Mouse (Mus musculus): ENCODE measurements around the gene Apln. TPM values are rescaled to one million over a fixed set of nuclear protein-coding genes. Genes with fewer than 3 reads are reported as not detected.

The Apln gene
- polyA plus RNA-seq, 1 experiment from 2014 or later, result 4.7 TPM

DNA sequence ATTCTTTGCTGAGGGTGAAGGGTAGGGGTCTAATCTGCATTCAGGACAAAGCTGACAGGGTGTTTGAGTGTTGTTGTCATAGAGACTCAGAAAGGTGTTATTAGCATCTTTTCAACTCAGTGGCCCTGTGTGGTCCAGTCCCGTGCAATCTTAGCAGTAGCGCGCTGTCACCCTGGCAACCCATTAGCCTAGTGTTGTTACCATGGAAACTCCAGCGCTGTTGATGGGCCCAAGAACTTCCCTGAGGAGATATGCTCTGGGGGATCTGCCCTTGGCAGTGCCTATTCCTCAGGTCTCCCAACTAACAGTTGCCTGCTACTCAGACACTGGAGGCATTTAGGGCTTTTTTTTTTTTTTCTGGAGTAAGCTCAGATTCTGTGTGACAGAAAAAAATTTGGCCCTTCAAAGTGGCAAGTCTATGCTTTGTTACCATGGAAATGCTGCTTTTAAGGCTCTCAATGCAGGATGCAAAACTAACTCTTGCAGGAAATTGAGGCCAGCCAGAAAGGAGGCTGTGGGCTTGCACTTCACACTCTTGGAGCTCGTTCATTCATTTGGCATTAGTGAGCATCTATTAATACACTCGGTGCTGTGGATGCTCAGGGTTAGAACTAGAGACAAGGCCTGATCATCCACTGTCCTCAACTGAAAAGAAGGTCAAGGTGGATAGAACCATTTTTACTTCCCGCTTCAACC lies 17.6 kb downstream of the Apln start:
- no peak overlapping the region for H3K27ac ChIP-seq (replicated peaks in 1 of 2; ENCODE audit: control insufficient read depth in 1 of 2, insufficient read depth in 1 of 2, low read depth in 2 of 2, low read length in 2 of 2)
- H3K4me2 ChIP-seq (ENCODE audit: low read length), result no peak overlapping the region
- H3K27me3 ChIP-seq (ENCODE audit: control insufficient read depth, insufficient read depth, low read length), result peaks cover 4% of the 10 kb centered on the region
- no peaks in the 10 kb centered on the region for H3K9me3 ChIP-seq (ENCODE audit: control insufficient read depth, low read length)
- H3K36me3 ChIP-seq (ENCODE audit: control insufficient read depth, insufficient read depth, low read length), result no peaks in the 10 kb centered on the region
- H3K4me1 ChIP-seq (ENCODE audit: control insufficient read depth in 2 of 2, insufficient read depth in 2 of 2, low read length in 2 of 2), result no peaks in the 10 kb centered on the region
- WGBS, result 55% methylated on average over 7 of the region's 7 CpGs
- H3K4me3 ChIP-seq (ENCODE audit: control insufficient read depth in 1 of 2, insufficient read depth in 1 of 2, low read depth in 1 of 2, low read length in 2 of 2), result no peak overlapping the region
- no peak overlapping the region for H3K9ac ChIP-seq (ENCODE audit: low read length)
- no peak for ATAC-seq (ENCODE audit: insufficient number of reproducible peaks, insufficient read depth, low FRiP score, low read depth)

DNA sequence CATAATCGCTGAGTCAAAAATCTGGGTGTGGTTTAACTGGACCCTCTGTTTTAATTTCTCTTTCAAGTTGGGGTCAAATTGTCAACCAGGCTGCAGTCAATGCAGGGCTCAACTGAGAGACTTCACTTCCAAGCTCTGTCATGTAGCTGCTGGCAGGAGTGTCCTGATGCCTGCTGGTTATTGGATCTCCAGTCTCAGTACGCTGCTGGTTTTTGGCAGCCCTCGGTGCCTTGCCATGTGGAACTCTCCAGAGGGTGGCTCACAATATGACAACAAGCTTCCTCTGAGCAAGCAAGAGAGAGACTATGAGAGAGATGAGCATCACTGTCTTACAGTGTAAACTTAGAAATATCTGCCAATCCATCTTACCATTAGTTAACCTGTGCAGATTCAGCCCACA lies 23.0 kb downstream of the Apln start:
- H3K9ac ChIP-seq (ENCODE audit: low read length), result no peak overlapping the region

DNA sequence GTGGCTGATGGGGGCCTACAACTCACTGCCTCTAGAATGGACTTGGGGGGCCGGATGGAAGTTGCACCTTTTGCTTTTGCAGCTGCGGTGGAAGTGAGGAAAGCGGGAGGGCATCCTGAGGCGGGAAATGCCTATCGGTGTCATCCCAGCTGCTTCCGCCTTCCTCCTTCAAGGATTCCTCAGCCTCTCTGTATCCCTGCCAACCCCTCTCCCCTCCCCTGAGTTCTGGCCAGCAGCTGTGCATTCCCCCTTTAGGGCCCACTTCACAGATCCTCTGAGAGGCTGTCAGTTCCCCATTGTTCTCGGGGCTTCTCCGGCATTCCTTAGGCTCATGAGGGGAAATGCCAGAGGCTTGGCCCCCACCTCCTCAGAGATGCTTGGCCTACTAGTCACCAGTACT lies 28.6 kb downstream of the Apln start:
- no peaks in the 10 kb centered on the region for H3K9me3 ChIP-seq (ENCODE audit: control insufficient read depth, low read length)
- no peaks in the 10 kb centered on the region for H3K36me3 ChIP-seq (ENCODE audit: control insufficient read depth, insufficient read depth, low read length)
- no peaks in the 10 kb centered on the region for H3K27me3 ChIP-seq (ENCODE audit: control insufficient read depth, insufficient read depth, low read length)
- H3K4me3 ChIP-seq (ENCODE audit: control insufficient read depth in 1 of 2, insufficient read depth in 1 of 2, low read depth in 1 of 2, low read length in 2 of 2), result no peak overlapping the region
- 55% methylated on average over 8 of the region's 8 CpGs for WGBS
- no peak overlapping the region for H3K27ac ChIP-seq (replicated peaks in 1 of 2; ENCODE audit: control insufficient read depth in 1 of 2, insufficient read depth in 1 of 2, low read depth in 2 of 2, low read length in 2 of 2)
- H3K4me1 ChIP-seq (ENCODE audit: control insufficient read depth in 2 of 2, insufficient read depth in 2 of 2, low read length in 2 of 2), result peaks cover 0 to 2% of the 10 kb centered on the region in 2 experiments; a peak in 2 of 4 replicates
- ATAC-seq (ENCODE audit: insufficient number of reproducible peaks, insufficient read depth, low FRiP score, low read depth), result no peak
- no peak overlapping the region for H3K4me2 ChIP-seq (ENCODE audit: low read length)
- no peak overlapping the region for H3K9ac ChIP-seq (ENCODE audit: low read length)

More for the DNA sequence above, 23.0 kb downstream of the Apln start:
- Histone ChIP-seq H3K36me3 (ENCODE audit: control insufficient read depth, insufficient read depth, low read length) (no peaks in the 10 kb centered on the region), H3K27me3 (ENCODE audit: control insufficient read depth, insufficient read depth, low read length) (no peaks in the 10 kb centered on the region), H3K27ac (replicated peaks in 1 of 2; ENCODE audit: control insufficient read depth in 1 of 2, insufficient read depth in 1 of 2, low read depth in 2 of 2, low read length in 2 of 2) (no peak overlapping the region), H3K4me1 (ENCODE audit: control insufficient read depth in 2 of 2, insufficient read depth in 2 of 2, low read length in 2 of 2) (no peaks in the 10 kb centered on the region), H3K9me3 (ENCODE audit: control insufficient read depth, low read length) (no peaks in the 10 kb centered on the region), H3K4me3 (ENCODE audit: control insufficient read depth in 1 of 2, insufficient read depth in 1 of 2, low read depth in 1 of 2, low read length in 2 of 2) (no peak overlapping the region), H3K4me2 (ENCODE audit: low read length) (no peak overlapping the region)
- 84% methylated on average over 3 of the region's 3 CpGs for WGBS
- no peak for ATAC-seq (ENCODE audit: insufficient number of reproducible peaks, insufficient read depth, low FRiP score, low read depth)

DNA sequence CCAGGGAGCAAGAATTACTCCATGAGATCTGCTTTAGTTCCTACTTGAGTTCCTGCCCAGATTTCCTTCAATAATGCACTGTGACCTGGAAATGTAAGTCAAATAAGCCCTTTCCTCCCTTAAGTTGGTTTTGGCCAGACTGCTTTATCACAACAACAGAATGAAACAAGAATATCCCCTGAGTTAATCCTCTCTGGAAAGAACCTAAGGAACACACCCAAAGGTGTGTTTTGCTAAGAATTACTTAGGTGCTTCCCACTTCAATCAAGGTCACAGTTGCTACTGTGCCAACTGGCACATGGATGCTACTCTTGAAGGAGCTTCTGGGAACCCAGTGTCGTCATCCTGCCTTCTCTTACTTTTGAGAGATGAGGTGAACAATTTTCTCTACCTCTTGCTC lies 29.9 kb downstream of the Apln start:
- Histone ChIP-seq H3K4me3 (ENCODE audit: control insufficient read depth in 1 of 2, insufficient read depth in 1 of 2, low read depth in 1 of 2, low read length in 2 of 2) (no peak overlapping the region), H3K27ac (replicated peaks in 1 of 2; ENCODE audit: control insufficient read depth in 1 of 2, insufficient read depth in 1 of 2, low read depth in 2 of 2, low read length in 2 of 2) (no peak overlapping the region), H3K9ac (ENCODE audit: low read length) (no peak overlapping the region), H3K36me3 (ENCODE audit: control insufficient read depth, insufficient read depth, low read length) (no peaks in the 10 kb centered on the region), H3K27me3 (ENCODE audit: control insufficient read depth, insufficient read depth, low read length) (no peaks in the 10 kb centered on the region), H3K9me3 (ENCODE audit: control insufficient read depth, low read length) (no peaks in the 10 kb centered on the region), H3K4me1 (ENCODE audit: control insufficient read depth in 2 of 2, insufficient read depth in 2 of 2, low read length in 2 of 2) (peaks cover 0 to 2% of the 10 kb centered on the region in 2 experiments; a peak in 2 of 4 replicates), H3K4me2 (ENCODE audit: low read length) (no peak overlapping the region)
- WGBS, result 52% methylated on average over 1 of the region's 1 CpGs
- ATAC-seq (ENCODE audit: insufficient number of reproducible peaks, insufficient read depth, low FRiP score, low read depth), result no peak

DNA sequence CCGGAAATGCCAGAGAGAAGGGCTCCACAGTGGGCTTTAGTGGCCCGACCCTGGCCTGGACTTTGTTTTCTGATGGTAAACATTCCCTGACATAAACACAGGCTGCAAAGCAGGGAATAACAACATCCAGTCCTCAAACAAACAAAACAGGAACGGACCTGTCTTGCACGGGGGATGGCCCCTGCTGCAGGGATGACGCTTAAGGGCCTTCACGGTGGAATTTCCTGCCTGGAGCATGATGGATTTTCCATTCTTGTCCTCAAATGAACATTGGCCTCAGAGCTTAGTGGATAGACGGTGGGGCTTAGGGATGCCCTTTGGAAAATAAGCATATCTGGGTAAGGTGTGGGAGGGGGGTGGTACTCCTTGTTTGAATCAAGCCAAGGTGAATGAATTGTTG lies 33.5 kb downstream of the Apln start:
- Histone ChIP-seq H3K9ac (ENCODE audit: low read length) (no peak overlapping the region), H3K27me3 (ENCODE audit: control insufficient read depth, insufficient read depth, low read length) (no peaks in the 10 kb centered on the region), H3K4me1 (ENCODE audit: control insufficient read depth in 2 of 2, insufficient read depth in 2 of 2, low read length in 2 of 2) (no peaks in the 10 kb centered on the region; a peak in 1 of 4 replicates), H3K4me3 (ENCODE audit: control insufficient read depth in 1 of 2, insufficient read depth in 1 of 2, low read depth in 1 of 2, low read length in 2 of 2) (no peak overlapping the region), H3K4me2 (ENCODE audit: low read length) (no peak overlapping the region), H3K9me3 (ENCODE audit: control insufficient read depth, low read length) (no peaks in the 10 kb centered on the region), H3K27ac (replicated peaks in 1 of 2; ENCODE audit: control insufficient read depth in 1 of 2, insufficient read depth in 1 of 2, low read depth in 2 of 2, low read length in 2 of 2) (no peak overlapping the region), H3K36me3 (ENCODE audit: control insufficient read depth, insufficient read depth, low read length) (no peaks in the 10 kb centered on the region)
- WGBS, result 76% methylated on average over 7 of the region's 7 CpGs
- no peak for ATAC-seq (ENCODE audit: insufficient number of reproducible peaks, insufficient read depth, low FRiP score, low read depth)

DNA sequence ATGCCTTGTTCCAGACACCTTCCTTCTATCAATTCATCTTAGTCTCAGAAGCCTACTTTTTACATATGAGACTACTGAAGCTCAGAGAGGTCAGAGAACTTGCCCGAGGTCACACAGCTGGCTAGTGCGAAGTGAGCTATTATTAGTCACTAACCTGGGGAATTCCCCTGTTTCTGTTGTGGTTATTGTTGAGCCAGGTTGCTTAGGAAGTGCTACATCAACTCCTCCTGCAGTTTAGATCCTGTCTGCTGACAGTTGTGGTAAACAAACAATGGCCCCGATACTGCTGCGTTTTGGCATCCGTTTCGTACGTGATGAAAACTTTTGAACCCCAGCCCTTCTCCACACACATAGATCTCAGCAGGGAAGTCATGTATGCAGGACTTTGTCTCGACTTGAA lies 36.2 kb downstream of the Apln start:
- H3K27me3 ChIP-seq (ENCODE audit: control insufficient read depth, insufficient read depth, low read length), result no peaks in the 10 kb centered on the region
- WGBS, result 74% methylated on average over 8 of the region's 8 CpGs
- no peak overlapping the region for H3K9ac ChIP-seq (ENCODE audit: low read length)
- H3K27ac ChIP-seq (replicated peaks in 1 of 2; ENCODE audit: control insufficient read depth in 1 of 2, insufficient read depth in 1 of 2, low read depth in 2 of 2, low read length in 2 of 2), result no peak overlapping the region
- H3K36me3 ChIP-seq (ENCODE audit: control insufficient read depth, insufficient read depth, low read length), result no peaks in the 10 kb centered on the region
- no peak overlapping the region for H3K4me3 ChIP-seq (ENCODE audit: control insufficient read depth in 1 of 2, insufficient read depth in 1 of 2, low read depth in 1 of 2, low read length in 2 of 2)
- H3K4me2 ChIP-seq (ENCODE audit: low read length), result no peak overlapping the region
- no peaks in the 10 kb centered on the region for H3K4me1 ChIP-seq (ENCODE audit: control insufficient read depth in 2 of 2, insufficient read depth in 2 of 2, low read length in 2 of 2)
- H3K9me3 ChIP-seq (ENCODE audit: control insufficient read depth, low read length), result no peaks in the 10 kb centered on the region
- ATAC-seq (ENCODE audit: insufficient number of reproducible peaks, insufficient read depth, low FRiP score, low read depth), result no peak

DNA sequence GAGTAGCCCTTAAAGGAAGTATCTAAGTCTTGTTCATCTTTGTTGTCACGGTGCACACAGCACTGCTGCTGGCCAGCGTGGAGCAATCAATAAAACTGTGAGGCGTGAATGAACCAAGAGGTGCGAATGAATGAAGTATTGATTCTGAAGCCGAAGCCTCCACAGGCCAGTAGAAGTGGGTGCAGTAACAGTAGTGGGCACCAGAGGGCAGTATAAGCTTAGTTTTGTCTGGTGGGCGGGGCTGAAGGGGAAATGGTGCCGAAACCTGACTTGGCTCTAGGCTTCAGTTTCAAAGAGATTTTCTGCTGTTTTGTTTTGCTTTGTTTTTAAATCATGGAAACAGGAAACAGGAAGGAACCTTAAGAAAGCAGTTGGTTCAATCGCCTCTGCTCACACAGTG lies 42.0 kb downstream of the Apln start:
- ATAC-seq (ENCODE audit: insufficient number of reproducible peaks, insufficient read depth, low FRiP score, low read depth), result no peak
- WGBS, result 18% methylated on average over 8 of the region's 8 CpGs
- no peak overlapping the region for H3K27ac ChIP-seq (replicated peaks in 1 of 2; ENCODE audit: control insufficient read depth in 1 of 2, insufficient read depth in 1 of 2, low read depth in 2 of 2, low read length in 2 of 2)
- H3K27me3 ChIP-seq (ENCODE audit: control insufficient read depth, insufficient read depth, low read length), result peaks cover 4% of the 10 kb centered on the region; the same call in 1 of the 2 replicates
- H3K4me1 ChIP-seq (ENCODE audit: control insufficient read depth in 2 of 2, insufficient read depth in 2 of 2, low read length in 2 of 2), result no peaks in the 10 kb centered on the region; a peak in 1 of 4 replicates
- H3K36me3 ChIP-seq (ENCODE audit: control insufficient read depth, insufficient read depth, low read length), result no peaks in the 10 kb centered on the region
- no peak overlapping the region for H3K4me3 ChIP-seq (ENCODE audit: control insufficient read depth in 1 of 2, insufficient read depth in 1 of 2, low read depth in 1 of 2, low read length in 2 of 2)
- no peak overlapping the region for H3K9ac ChIP-seq (ENCODE audit: low read length)
- H3K4me2 ChIP-seq (ENCODE audit: low read length), result peak overlapping the region; percentile 22; the same call in 1 of the 2 replicates
- H3K9me3 ChIP-seq (ENCODE audit: control insufficient read depth, low read length), result no peaks in the 10 kb centered on the region

DNA sequence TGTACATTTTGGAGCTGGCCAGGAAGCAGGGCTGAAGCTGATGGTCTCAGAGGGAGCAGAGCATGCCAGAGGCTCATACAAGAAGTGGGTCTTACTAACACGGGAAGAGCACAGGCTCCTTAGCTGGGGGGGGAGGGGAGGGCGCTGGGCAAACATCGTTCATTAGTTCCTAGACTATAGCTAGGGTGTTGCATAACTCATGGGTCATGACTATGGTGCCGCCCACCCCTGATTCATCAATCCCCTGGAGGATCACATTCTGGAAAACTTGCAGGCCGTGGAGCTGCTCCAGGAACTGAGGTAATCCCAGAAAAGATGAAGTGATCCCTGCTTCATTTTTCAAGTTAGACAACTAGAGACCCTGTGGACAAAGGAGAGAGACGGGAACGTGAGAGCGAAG lies 46.6 kb downstream of the Apln start:
- no peaks in the 10 kb centered on the region for H3K36me3 ChIP-seq (ENCODE audit: control insufficient read depth, insufficient read depth, low read length)
- no peaks in the 10 kb centered on the region; a peak in 1 of 4 replicates for H3K4me1 ChIP-seq (ENCODE audit: control insufficient read depth in 2 of 2, insufficient read depth in 2 of 2, low read length in 2 of 2)
- peaks cover 4% of the 10 kb centered on the region; the same call in 1 of the 2 replicates for H3K27me3 ChIP-seq (ENCODE audit: control insufficient read depth, insufficient read depth, low read length)
- no peak overlapping the region for H3K4me2 ChIP-seq (ENCODE audit: low read length)
- 67% methylated on average over 8 of the region's 8 CpGs for WGBS
- H3K27ac ChIP-seq (replicated peaks in 1 of 2; ENCODE audit: control insufficient read depth in 1 of 2, insufficient read depth in 1 of 2, low read depth in 2 of 2, low read length in 2 of 2), result no peak overlapping the region
- ATAC-seq (ENCODE audit: insufficient number of reproducible peaks, insufficient read depth, low FRiP score, low read depth), result no peak
- no peak overlapping the region for H3K4me3 ChIP-seq (ENCODE audit: control insufficient read depth in 1 of 2, insufficient read depth in 1 of 2, low read depth in 1 of 2, low read length in 2 of 2)
- no peak overlapping the region for H3K9ac ChIP-seq (ENCODE audit: low read length)
- no peaks in the 10 kb centered on the region for H3K9me3 ChIP-seq (ENCODE audit: control insufficient read depth, low read length)
